Mouse (Mus musculus) urinary bladder, adult 18-20 months (tissue): ENCODE data around the gene Unc13d.
A peak's percentile ranks its signal among the peaks of the same experiment; 100 is the strongest.
"Not testable (repeated sequence)": the region's sequence is repeated elsewhere in the genome, so short reads cannot be mapped to it uniquely, and the experiment has no call there.

Experiments used
- DNase-seq, 2 experiments: peaks; one replicate each; pipeline ENCODE4 v3.0.0; 2022; ENCODE audit warnings: low spot score in 2 of 2, mixed read lengths in 2 of 2

Gene Unc13d

GRCm38 (mm10) chr11:116023074-116023770 is 54.5 kb downstream of the Unc13d start:
- not testable (repeated sequence) for DNase-seq

DNA sequence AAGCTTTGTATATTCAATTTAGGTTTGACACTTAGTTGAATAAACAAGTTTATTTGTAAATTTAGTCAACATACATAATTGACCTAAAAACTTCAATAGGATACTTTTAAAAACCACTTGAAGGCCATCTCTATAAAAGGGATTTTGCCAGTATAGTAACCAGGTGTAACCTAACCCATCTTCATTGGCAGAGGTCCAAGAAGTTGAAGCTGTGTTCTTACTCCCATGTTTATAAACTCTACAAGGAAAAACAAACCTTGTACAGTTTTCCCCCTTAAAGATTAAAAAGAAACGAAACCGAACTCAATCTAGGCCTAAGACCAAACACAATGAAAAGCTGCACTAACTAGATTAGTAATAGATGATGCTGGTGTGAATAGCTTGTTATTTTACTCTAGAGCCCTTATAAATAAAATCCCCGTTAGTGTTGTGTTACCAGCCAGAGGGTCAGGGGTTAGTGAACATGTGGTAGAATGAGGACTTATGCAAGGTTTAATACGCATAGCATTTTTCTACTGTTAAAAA is 55.4 kb downstream of the Unc13d start:
- DNase-seq: no peak

DNA sequence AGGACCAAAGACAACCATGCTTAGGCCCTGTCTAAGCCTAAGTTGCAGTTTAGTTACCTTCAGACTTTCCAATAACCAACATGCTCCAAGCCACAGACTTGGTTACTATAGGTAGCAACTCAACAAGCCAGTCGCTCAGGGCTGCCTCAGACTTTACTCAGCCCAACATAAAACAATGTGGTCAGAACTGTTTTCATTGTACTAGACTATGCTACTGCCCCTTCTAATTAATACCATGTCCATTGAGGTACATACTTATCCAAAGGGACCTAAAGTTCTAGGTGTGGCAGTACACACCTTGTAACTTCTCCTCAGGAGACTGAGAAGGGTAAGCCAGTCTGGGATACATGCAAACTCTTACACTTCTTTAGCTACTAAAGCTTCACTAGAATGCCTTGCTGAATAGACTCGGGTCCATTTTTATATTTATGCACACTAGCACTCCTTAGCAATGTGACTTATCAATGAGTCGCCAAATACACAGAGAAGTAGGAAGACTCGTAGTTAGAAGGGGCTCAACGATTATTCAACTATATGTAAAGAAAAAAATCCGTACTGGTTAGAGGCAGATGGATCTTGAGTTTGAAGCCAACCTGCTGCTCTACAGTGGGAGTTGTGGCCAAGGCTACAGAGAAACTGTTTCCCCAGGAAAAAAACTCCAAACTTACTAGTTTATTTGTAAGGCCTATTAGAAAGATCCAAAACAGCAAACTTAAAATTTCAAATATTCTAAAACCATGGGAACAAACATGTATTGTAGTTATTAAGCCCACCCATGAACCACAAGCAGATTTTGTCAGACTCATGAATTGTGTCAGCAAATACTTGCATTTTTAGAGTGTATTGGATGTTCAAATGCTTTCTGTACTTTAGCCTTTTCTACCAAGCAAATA is 56.2 kb downstream of the Unc13d start:
- DNase-seq: no peak

DNA sequence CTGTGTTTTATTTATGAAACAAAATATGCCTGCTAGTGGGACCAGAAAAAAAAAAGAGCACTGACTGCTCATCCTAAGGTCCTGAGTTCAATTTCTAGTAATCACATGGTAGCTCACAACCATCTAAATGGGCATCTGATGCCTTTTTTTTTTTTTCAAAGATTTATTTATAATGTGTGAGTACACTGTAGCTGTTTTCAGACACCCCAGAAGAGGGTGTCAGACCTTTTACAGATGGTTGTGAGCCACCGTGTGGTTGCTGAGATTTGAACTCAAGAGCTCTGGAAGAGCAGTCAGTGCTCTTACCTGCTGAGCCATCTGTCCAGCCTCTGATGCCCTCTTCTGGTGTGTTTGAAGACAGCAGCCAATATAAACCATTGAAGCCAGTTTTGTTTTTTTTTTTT is 57.2 kb downstream of the Unc13d start:
- no peak for DNase-seq

GRCm38 (mm10) chr11:116019976-116020411 is 57.8 kb downstream of the Unc13d start:
- no peak for DNase-seq

GRCm38 (mm10) chr11:116019360-116019791 is 58.4 kb downstream of the Unc13d start:
- no peak for DNase-seq

DNA sequence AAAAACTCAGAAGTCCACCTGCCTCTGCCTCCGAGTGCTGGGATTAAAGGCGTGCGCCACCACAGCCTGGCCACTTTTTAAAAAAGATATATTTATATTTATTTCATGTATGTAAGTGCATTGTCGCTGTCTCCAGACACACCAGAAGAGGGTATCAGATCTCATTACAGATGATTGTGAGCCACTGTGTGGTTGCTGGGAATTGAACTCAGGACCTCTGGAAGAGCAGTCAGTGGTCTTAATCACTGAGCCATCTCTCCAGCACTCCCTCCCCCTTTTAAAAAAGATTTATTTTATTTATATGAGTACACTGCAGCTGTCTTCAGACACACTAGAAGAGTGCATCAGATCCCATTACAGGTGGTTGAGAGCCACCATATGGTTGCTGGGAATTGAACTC is 58.9 kb downstream of the Unc13d start:
- DNase-seq: not testable (repeated sequence)

GRCm38 (mm10) chr11:116018106-116018505 is 59.7 kb downstream of the Unc13d start:
- DNase-seq: no peak

- DNase-seq: no peak
These were observed 62.9 kb downstream of the Unc13d start for GRCm38 (mm10) chr11:116014821-116015220.

DNA sequence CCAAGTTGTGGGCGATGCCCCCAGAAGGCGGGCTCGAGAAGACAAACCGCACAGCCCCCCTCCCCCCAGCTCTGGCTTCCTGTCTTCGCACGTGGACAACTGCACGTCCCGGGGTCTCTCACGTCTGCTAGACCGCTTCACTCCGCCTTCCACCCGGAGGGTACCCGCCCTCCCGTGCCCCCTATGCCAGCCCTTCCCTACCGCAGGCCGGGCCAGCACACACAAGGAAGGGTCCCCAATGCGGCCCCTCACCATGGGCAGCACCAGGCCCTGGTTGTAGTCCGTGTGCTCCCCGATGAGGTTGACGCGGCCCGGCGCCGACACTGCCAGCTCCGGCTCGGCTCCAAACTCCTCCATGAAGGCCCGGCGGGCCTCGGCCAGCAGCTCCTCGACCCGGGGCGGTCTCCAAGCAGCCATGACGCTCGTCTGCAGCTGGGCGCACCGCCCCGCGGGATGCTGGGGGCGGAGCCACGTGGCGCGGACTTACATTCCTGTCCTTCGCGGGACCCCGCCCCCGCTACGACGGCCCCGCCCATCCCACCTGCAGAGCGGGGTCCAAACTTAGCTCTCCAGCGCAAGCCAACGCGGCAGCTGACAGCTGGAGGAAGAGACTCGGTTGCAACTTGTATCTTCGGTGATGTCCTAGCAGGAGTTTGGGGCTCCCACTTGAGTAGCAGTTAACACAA is 65.4 kb downstream of the Unc13d start, which contains the start of gene Galk1:
TSS of gene Galk1 (minus strand) at position 458 of the 686 bp plus-strand sequence.
- DNase-seq: peak; percentile 84
